Mouse (Mus musculus) fibroblast of lung, adult 2 months (primary cell): Measurements from ENCODE around the gene Adamts5.

ENCODE experiments used
- DNase-seq: peaks from one replicate; pipeline ENCODE4 v3.0.0-alpha.2; 2011; ENCODE audit warnings: low read depth

Gene Adamts5

GRCm38 (mm10) chr16:85901581-85901910, at the start of gene Adamts5:
Gene Adamts5, minus strand, starts transcription at chr16:85901828.
- peak; percentile 66 for DNase-seq

DNA sequence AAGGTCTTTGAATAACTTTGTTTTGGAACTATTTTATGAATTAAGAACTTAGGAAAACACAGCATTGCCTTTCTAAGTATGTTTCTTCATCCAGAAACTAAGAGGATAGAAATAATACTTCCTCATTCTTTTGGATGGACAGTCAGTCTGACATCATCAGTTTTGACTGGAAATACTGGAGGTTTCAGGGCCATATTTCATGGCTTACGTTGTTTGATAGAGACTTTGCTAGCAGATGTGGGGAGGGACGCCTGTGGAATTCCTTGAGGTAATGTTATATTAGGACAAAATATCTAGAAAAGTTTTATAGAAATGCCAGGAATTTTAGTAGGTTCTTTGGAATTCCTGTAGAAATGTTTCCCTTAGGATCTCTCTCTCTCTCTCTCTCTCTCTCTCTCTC, 48.7 kb upstream of the Adamts5 start:
- no peak for DNase-seq

GRCm38 (mm10) chr16:85926004-85926403, 24.4 kb upstream of the Adamts5 start:
- peak; percentile 41 for DNase-seq

DNA sequence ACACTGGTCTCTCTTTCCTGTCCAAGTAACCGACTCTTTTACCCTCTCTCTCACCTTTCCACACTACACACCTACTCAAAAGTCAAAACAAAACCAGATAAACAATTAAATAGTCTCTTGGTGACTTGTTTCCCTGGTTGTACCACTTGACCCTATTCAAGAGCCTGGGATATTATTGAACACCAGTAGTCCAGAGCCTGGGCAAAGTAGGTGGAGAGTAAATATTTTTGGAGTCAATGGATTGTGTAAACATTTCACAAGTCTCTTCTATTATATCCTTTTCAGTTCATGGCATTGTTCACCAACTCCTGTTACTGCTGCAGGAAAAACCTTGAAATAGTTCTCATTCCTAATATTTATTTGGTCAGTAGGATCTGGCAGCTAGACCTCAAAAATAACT, 20.8 kb upstream of the Adamts5 start:
- DNase-seq = no peak

- no peak for DNase-seq
Observed at GRCm38 (mm10) chr16:85920122-85920521, 18.5 kb upstream of the Adamts5 start.

GRCm38 (mm10) chr16:85900702-85901580, 687 bp downstream of the Adamts5 start:
- DNase-seq = no peak

DNA sequence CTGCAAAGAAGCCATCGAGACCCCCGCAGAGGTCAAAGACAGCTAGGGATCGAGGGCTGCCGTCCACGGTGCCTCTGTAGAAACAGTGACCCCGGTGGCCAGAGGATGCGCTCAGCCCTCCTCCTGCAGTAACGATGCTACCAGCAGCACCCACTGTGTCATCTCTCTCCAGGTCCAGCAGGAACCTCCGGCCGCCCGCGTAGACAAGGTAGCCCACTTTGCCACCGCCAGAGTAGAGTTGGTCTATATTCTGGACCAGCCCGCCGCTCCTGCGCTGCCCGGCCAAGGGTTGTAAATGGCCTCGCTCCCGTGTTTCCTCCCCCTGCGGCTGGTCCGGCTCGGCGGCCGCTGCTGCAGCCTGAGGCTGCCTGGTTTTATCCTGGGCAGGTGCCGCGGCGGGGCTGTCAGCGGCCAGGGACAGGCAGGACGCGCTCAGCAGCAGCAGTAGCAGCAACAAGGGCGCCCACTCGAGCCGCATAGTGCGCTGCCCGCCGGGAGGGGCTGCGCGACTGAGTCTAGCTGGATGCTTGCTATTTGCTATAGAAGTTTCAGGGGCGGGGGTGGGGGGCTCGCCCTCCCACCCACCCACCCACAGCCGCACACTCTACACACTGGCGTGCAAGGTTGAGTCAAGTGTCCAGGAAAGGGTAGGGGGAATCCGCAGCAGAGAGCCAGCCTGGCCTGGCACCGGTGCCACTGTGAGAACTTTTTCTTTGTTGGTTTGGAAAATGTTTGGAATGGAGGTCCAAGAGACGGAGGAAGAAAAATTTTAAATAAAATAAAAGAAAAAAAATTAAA, 1.6 kb downstream of the Adamts5 start:
- DNase-seq = no peak

DNA sequence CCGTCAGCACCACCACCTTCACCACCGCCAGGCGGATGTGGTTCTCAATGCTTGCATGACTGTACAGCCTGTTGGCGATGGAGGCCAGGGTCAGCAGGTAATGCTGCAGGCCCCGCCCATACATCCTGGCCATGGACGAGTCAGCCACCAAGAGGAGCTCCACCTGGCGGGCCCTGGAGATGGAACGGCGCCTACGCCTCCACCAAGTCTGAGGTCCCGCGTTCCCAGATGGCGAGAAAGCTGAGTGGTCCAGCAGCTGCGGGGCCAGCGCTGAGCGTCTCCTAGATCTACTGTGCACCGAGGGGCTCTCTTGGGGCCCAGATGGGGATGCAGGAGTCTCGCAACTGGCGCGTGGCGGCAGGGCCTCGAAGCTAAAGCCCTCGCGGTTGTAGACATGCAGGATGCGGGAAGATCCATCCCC, 2.3 kb downstream of the Adamts5 start:
- DNase-seq = no peak

DNA sequence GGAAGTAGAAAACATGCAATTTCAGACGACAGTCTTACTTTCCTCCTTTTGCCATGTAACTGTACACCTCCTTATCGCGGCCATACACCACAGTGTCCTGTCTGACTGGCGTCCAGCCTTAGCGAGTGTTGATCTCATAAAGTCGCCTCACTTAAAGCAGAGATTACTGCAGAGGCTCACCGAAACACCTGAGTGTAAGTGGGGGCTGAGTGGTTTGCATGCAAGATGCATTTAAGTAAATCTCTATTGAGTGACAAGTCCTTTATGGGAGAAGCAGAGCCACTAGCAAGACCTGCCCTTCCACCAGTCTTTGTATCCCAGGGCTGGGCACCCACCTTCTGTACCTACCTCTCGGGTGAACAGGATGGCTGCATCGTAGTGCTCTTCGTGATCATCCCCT, 2.8 kb downstream of the Adamts5 start:
- no peak for DNase-seq

GRCm38 (mm10) chr16:85898391-85898790, 3.2 kb downstream of the Adamts5 start:
- DNase-seq = no peak

- DNase-seq = no peak
Observed at GRCm38 (mm10) chr16:85897854-85898253, 3.8 kb downstream of the Adamts5 start.

DNA sequence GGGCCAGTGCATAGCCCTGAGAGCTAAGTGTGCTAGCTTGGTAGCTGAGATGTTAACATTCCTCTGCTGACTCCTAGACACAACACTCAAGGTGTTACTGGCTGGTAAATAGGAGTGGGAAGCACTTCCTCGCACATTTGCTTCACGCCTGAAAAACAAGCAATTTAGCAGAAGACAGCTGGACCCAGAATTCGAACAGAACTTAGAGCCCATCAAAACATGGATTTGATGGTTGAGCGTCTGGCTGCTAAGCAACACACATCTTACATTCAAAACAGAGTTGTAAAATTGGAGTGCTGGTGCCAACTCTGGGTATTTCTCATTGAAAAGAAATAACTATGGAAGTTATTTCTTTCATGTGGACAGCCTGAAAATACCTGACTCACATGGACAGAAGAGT, 5.7 kb downstream of the Adamts5 start:
- DNase-seq = no peak

- DNase-seq = no peak
Observed at GRCm38 (mm10) chr16:85889778-85890177, 11.8 kb downstream of the Adamts5 start.

DNA sequence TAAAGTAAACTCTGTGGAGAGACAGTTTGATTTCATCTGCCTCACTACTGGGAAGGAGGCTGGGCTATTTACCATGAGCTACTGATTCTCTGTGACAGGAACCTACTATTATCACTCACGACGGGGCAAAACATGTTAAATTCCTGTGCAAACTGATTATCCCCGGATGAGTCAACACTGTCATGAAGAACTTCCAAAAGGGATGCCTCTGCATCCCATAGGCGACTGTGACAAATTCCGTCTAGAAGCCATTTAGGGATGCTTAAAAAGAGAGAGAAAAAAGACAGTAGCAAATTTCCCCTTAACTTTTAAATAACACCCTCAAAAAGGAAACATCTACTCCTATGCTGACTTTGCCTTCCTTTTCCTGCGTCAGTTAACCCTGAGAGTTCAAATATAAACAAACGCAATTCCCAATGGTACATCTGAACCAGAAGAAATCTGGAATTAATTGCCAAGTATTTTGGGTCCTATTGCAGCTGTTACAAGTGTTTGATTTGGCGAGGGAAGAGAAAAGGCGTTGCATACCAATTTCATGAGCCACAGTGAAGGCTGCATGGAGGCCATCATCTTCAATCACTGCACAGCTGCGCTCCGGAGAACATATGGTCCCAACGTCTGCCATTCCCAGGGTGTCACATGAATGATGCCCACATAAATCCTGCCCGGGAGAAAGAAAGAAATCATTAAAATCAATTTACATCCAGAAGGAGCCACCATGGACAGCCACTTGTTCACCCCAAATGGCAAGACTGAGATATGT, 14.2 kb downstream of the Adamts5 start:
- DNase-seq = no peak

- DNase-seq = no peak
Observed at GRCm38 (mm10) chr16:85879075-85879474, 22.6 kb downstream of the Adamts5 start.

GRCm38 (mm10) chr16:85874141-85874540, 27.5 kb downstream of the Adamts5 start:
- DNase-seq = no peak

DNA sequence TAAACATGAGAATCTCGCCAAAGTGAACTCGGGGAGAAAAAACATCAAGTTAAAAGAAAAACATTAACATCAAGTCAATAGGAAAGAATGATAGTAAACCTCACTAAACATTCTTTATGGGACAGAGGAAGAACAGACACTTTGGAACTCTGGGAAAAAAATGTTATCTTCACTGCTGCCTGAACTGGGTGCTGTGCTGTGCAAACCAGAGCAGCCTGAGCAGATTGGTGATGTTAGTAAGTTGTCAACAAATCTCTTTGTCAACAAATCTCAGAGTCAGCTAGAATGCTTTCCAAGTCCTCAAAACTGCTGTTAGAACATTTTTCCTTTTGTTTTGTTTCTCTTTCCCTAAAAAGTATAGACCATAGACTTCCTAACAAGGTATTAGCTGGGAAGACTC, 29.7 kb downstream of the Adamts5 start:
- no peak for DNase-seq

- no peak for DNase-seq
Observed at GRCm38 (mm10) chr16:85871248-85871647, 30.4 kb downstream of the Adamts5 start.

GRCm38 (mm10) chr16:85864691-85865389, 36.8 kb downstream of the Adamts5 start:
- DNase-seq = no peak

DNA sequence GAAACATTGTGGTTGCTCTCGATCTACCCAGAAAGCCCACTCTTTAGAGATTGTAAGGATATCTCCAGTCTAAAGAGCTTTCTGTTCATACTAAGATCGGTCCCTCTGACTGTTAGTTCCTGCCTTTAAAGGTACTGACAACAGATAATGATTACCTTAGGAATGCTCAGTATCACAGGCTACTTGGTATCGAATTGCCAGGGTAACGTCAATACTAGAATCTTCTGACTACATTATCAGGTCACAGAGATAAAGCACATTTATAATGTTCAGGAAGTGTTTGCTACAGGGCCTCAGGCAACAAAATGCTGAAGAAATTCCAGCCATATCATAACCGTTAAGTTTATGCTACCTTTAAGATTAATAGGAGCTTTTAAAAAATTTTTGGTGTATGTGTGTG, 47.1 kb downstream of the Adamts5 start:
- DNase-seq = no peak

DNA sequence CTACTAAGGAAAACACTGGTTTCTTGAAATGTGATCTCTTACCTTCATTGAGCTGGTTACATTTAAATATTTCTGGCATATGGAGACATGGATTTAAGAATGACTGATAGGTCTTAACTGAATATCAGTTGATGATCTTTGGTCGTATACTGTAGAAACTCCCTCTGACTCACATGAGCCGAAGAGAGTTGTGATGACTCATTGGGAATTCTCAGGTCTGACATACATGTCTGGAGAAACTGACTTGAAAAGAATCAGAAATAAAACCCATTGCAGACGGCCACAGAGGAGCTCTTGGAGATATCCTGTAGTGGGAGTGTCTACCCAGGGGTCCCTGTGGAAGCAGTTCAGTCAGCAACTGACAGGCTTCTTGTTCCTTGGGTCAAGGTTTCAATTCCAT, 74.6 kb downstream of the Adamts5 start:
- no peak for DNase-seq

DNA sequence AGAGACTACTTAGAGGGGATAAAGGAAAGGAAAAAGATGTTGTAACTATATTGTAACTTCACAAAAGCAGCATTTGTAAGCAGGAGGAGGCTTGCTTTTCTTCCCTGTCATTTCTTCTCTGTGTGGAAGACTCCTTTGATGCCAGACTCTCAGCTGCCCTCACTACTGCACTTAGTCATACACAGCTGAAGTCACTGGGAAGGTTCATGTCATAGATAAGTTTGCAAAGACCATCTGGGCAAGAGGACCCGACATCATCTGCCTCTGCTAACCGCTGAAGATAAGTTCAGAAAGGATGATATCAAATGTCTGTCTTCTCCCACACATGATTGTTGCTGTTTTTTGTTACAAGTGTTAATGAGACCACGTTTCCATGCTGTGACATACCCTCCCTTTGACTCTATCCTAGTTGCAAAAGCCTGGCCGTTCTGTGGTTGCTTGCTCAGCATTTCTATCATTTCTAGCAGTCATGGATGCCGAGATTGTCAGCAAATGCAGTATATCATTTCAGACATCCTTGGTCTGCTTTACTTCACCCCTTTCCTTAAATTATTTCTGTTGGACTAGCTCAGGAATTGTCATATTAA, 79.2 kb downstream of the Adamts5 start:
- DNase-seq = no peak
